Mouse (Mus musculus) induced T-regulatory cell, adult 2 months (primary cell): ENCODE results near the gene Cd200.
"Not testable (repeated sequence)": the region's sequence is repeated elsewhere in the genome, so short reads cannot be mapped to it uniquely, and the experiment has no call there.

ENCODE experiments used
- DNase-seq: peaks from one replicate; pipeline ENCODE4 v3.0.0-alpha.2; 2012; ENCODE audit warnings: low read depth

Gene Cd200

GRCm38 (mm10) chr16:45378147-45378943, 30.5 kb downstream of the Cd200 start:
- no peak for DNase-seq

GRCm38 (mm10) chr16:45377332-45377731, 31.5 kb downstream of the Cd200 start:
- no peak for DNase-seq

GRCm38 (mm10) chr16:45376812-45377211, 32.0 kb downstream of the Cd200 start:
- no peak for DNase-seq

GRCm38 (mm10) chr16:45376294-45376693, 32.6 kb downstream of the Cd200 start:
- DNase-seq = no peak

- DNase-seq = no peak
Measured at GRCm38 (mm10) chr16:45375506-45376225, 33.2 kb downstream of the Cd200 start.

DNA sequence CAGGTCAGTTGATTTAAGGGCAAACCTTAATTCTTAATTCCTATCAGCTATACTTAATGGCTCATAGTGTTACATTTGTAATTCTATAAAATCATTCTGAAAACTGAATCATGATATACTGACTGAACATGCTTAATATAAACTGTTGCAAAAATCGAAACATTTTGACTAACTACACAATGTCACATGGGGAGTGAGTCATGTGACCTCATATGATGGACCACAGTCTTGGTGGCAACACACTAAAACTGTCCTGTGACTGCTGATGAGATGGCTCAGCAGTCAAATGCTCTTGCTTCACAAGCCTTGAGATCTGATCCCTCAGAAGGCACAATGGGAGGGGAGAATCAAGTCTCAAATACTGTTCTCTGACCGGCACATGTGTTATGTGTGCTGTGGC, 34.8 kb downstream of the Cd200 start:
- DNase-seq = no peak

- DNase-seq = no peak
Measured at GRCm38 (mm10) chr16:45371076-45371475, 37.8 kb downstream of the Cd200 start.

GRCm38 (mm10) chr16:45369285-45369965, 39.4 kb downstream of the Cd200 start:
- DNase-seq = no peak

DNA sequence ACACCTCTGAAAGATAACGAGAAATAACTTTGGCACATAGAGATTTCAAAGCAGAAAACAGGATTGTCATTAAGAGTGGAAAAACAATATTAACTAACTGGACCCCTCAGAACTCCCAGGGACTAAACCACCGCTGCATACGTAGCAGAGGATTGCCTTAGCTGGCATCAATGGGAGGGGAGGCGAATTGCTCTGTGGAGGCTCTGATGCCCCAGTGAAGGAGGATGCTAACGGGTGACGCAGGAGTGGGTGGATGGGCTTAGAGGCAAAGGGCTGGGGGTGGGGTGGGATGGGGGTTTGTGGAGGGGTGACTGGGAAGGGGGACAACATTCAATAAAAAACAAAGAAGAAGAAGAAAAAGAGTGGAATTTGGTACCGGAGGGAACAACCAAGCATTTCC, 42.7 kb downstream of the Cd200 start:
- no peak for DNase-seq

GRCm38 (mm10) chr16:45365353-45365752, 43.5 kb downstream of the Cd200 start:
- DNase-seq = no peak

DNA sequence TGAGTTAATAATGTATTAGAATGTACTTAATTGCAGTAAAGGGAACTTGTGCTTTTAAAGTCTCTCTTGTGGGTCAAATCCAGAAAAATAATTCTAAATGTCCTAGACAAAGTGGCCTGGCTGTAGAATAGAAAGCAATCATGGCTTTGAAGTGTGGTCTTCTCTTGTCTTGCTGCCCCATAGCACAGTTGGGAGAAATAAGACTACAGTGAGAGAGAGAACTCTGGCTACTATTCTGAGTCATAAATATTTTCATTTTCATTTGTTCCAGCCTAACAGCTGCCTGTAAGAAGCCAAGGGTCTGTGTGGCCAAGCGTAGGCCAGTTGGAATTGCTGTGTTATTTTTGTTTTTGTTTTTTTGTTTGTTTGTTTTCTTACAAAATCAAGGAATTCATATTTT, 44.2 kb downstream of the Cd200 start:
- DNase-seq = no peak

DNA sequence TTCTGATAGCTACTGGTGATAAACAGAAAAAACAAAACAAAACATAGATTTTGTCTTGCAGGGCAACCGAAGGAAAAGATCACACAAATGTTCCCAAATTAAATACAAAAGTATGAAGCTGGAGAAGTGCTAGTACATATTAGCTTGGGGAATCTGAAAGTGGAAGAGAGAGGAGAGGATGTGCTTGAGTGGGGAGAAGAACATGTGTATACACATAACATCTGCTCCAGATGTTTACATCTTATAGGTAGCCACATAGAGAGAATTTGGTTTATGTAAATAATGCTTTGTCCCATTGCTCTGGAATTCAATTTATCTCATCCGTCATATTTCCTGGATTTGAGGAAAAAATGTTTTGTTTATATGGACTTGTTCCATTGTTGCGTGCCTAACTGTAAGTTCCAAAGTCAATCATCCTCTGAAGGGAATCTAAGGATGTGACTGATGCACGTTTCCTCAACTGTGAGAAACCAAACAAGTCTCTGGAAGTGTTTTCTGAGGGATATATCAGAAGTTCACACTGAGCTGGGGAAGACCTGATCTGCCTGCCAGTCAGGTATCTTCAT, 45.3 kb downstream of the Cd200 start:
- DNase-seq = no peak

- no peak for DNase-seq
Measured at GRCm38 (mm10) chr16:45361450-45361849, 47.4 kb downstream of the Cd200 start.

DNA sequence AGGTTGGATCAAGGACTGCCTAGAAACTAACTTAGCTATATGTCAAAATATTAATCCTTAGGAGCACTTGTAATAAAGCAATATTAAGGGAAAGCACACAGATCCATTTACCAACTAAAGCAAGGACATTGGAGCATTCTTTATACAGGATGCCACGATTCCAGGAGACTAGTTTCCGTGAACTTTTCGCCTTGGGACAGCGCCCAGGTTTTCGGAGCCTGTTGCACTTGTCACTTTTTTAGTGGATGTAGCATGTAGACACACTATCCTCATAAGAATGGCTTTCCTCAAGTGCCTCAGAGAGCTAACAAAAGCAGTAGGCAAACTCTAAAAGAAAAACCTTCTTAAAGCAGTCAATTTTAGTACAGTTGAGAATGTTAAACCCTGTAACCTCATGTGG, 50.4 kb downstream of the Cd200 start:
- DNase-seq = not testable (repeated sequence)

- DNase-seq = no peak
Measured at GRCm38 (mm10) chr16:45357134-45357533, 51.7 kb downstream of the Cd200 start.

- peak; percentile 49 for DNase-seq
Measured at GRCm38 (mm10) chr16:45352875-45353274, 56.0 kb downstream of the Cd200 start.

- no peak for DNase-seq
Measured at GRCm38 (mm10) chr16:45350767-45351166, 58.1 kb downstream of the Cd200 start.

GRCm38 (mm10) chr16:45349523-45350298, 59.1 kb downstream of the Cd200 start:
- no peak for DNase-seq

DNA sequence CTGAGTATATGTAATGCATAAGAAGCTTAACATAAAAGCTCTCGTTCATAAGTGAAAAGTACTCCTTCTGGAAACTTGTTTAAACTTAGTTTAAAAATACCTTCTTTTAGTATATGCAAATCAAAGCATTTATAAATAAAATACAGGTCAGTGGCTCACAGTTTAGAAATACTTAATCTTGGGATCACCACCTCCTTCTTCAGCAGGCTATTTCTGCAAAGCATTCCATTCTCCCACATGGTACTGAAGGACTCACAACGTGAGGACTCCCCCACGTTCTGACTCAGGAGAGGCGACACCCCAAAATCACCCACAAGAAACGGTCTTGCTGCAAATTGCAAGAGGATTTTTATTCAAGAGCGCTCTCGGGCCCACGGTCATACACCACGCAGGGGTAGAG, 60.6 kb downstream of the Cd200 start:
- DNase-seq = not testable (repeated sequence)

DNA sequence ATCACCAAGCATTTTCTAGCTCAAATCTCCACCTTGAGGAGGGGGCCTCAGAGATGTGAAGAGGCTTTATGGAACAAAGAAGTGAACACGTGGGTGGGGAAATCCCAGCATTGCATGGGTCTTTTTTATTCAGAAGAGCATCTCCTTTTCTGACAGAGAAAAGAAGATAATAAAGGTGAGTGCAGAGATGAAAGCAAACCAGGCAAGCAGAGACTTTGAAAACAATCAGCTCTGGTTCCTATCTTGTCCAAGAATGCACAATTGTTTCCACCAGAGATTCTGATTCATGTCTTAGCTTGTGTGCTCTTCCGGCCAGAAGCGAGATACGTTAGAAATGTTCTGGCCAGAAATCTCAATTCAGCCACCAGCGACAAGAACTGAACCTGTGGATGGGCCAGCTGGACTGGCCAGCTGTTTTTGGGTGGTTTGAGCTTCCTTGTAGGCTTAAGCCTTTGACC, 61.9 kb downstream of the Cd200 start:
- DNase-seq = peak; percentile 79

- DNase-seq = peak; percentile 56
Measured at GRCm38 (mm10) chr16:45346367-45346766, 62.5 kb downstream of the Cd200 start.

GRCm38 (mm10) chr16:45344879-45345278, 64.0 kb downstream of the Cd200 start:
- DNase-seq = no peak
